Mouse (Mus musculus) cerebellum, adult 2 months (tissue): ENCODE results near the gene Dusp18.

Source experiments
- CTCF ChIP-seq: fragments of 200-500 bp; IDR thresholded peaks from 2 replicates; pipeline ENCODE4 v1.5.1; 2011; ENCODE audit warnings: low read depth, mild to moderate bottlenecking, control low read depth, low read length, moderate library complexity, borderline replicate concordance; ENCODE audit not compliant: insufficient read depth
- POLR2A ChIP-seq: fragments of 200-500 bp; IDR thresholded peaks from 2 replicates; pipeline ENCODE4 v1.6.1; 2011; ENCODE audit warnings: low read length, control low read depth, borderline replicate concordance; ENCODE audit not compliant: insufficient read depth

- peak; percentile 37; the same call in 1 of the 2 replicates for TF ChIP-seq POLR2A
- no peak for TF ChIP-seq CTCF
Observed at GRCm38 (mm10) chr11:3913316-3914108, 18.5 kb downstream of the Dusp18 start.
